Mouse (Mus musculus): ENCODE results near the gene Fam53b.

- TF ChIP-seq POLR2A (IDR thresholded peaks at IDR 0.05; ENCODE audit: borderline replicate concordance, extremely low read depth, insufficient read depth, insufficient read length, poor library complexity, severe bottlenecking) (no peak), CTCF (IDR thresholded peaks at IDR 0.05; ENCODE audit: borderline replicate concordance, extremely low read depth, insufficient read depth, insufficient read length) (no peak)
These were observed 27.6 kb upstream of the Fam53b start for GRCm38 (mm10) chr7:132841287-132841686.

Data from brain, embryonic 14.5 days (tissue).